Mouse (Mus musculus) CH12.LX (cell line): ENCODE data around the gene Jph2. TPM values are rescaled to one million over a fixed set of nuclear protein-coding genes. Genes with fewer than 3 reads are reported as not detected.

Source experiments
- DNase-seq: peaks from one replicate; pipeline ENCODE4 v3.0.0-alpha.2; 2013; ENCODE audit errors: extremely low read depth
- H3K27ac ChIP-seq: 2 replicates; pipeline ENCODE4 v1.5.1; 2012; ENCODE audit warnings: low read depth, mild to moderate bottlenecking, control low read depth, moderate library complexity; ENCODE audit not compliant: insufficient read depth
- H3K27me3 ChIP-seq: replicated peaks from 2 replicates; pipeline ENCODE3; 2012; ENCODE audit warnings: inconsistent platforms
- H3K36me3 ChIP-seq, 2 experiments: replicated peaks in 1 of 2; 2 replicates each; pipeline versions ENCODE3 to v1.6.1; 2012; ENCODE audit warnings: inconsistent platforms in 1 of 2, low read length in 1 of 2, mild to moderate bottlenecking in 1 of 2, mixed read lengths in 1 of 2, moderate library complexity in 1 of 2; ENCODE audit not compliant: control insufficient read depth in 1 of 2, insufficient read depth in 1 of 2
- H3K4me1 ChIP-seq, 2 experiments: 2 replicates each; pipeline ENCODE4 v1.6.1; 2012; ENCODE audit warnings: inconsistent platforms in 1 of 2, moderate library complexity in 1 of 2; ENCODE audit not compliant: insufficient read depth in 2 of 2, control insufficient read depth in 1 of 2
- H3K4me2 ChIP-seq: 2 replicates; pipeline ENCODE4 v1.6.1; 2012; ENCODE audit warnings: low read depth, mild to moderate bottlenecking, control low read depth; ENCODE audit not compliant: poor library complexity, insufficient read depth, severe bottlenecking
- H3K4me3 ChIP-seq, 3 experiments: fragments of 150-350 bp in 1 of 3; sonication (generic) in 1 of 3; replicated peaks in 1 of 3; 2 replicates each; pipeline versions ENCODE3 to v1.5.1; 2011 to 2012; ENCODE audit warnings: low read depth in 2 of 3, low read length in 2 of 3, mild to moderate bottlenecking in 2 of 3, moderate library complexity in 2 of 3, control low read depth in 1 of 3, improper control_type of control experiment in 1 of 3, inconsistent platforms in 1 of 3, mixed read lengths in 1 of 3; ENCODE audit not compliant: poor library complexity in 1 of 3
- H3K79me2 ChIP-seq: replicated peaks from 2 replicates; pipeline ENCODE4 v1.6.1; 2012; ENCODE audit warnings: mild to moderate bottlenecking, moderate library complexity; ENCODE audit not compliant: control insufficient read depth, poor library complexity, insufficient read depth, severe bottlenecking; ENCODE audit errors: extremely low read depth
- H3K9ac ChIP-seq: 2 replicates; pipeline ENCODE4 v1.6.1; 2012; ENCODE audit warnings: low read depth, mild to moderate bottlenecking, control low read depth, moderate library complexity; ENCODE audit not compliant: insufficient read depth
- H3K9me3 ChIP-seq: replicated peaks from 2 replicates; pipeline ENCODE3; 2012; ENCODE audit warnings: low read length, inconsistent platforms, mixed read lengths
- BHLHE40 ChIP-seq: IDR thresholded peaks from 2 replicates; pipeline ENCODE4 v1.6.1; 2011; ENCODE audit warnings: mild to moderate bottlenecking, low read depth, low read length, improper control_type of control experiment
- CTCF ChIP-seq, 2 experiments: IDR thresholded peaks in 1 of 2; conservative IDR thresholded peaks in 1 of 2; 2 replicates each; pipeline ENCODE4 v1.5.1; 2011 to 2012; ENCODE audit warnings: low read depth in 2 of 2, low read length in 2 of 2, improper control_type of control experiment in 1 of 2, inconsistent platforms in 1 of 2, mild to moderate bottlenecking in 1 of 2, moderate library complexity in 1 of 2
- ELF1 ChIP-seq: IDR thresholded peaks from 2 replicates; pipeline ENCODE4 v1.6.1; 2014; ENCODE audit warnings: low read depth, mild to moderate bottlenecking, inconsistent platforms, low read length, improper control_type of control experiment
- ETS1 ChIP-seq: conservative IDR thresholded peaks from 2 replicates; pipeline ENCODE4 v1.6.1; 2012; ENCODE audit warnings: low read depth, mild to moderate bottlenecking, inconsistent platforms, low read length, improper control_type of control experiment, moderate library complexity
- GABPA ChIP-seq: IDR thresholded peaks from 2 replicates; pipeline ENCODE4 v1.6.1; 2012; ENCODE audit warnings: low read depth, low read length, improper control_type of control experiment, inconsistent platforms; ENCODE audit not compliant: insufficient replicate concordance
- HCFC1 ChIP-seq: IDR thresholded peaks from 2 replicates; pipeline ENCODE4 v1.6.1; 2012; ENCODE audit warnings: low read depth, mild to moderate bottlenecking, inconsistent platforms, low read length, improper control_type of control experiment
- IRF4 ChIP-seq: IDR thresholded peaks from 2 replicates; pipeline ENCODE4 v1.6.1; 2014; ENCODE audit warnings: low read depth, mild to moderate bottlenecking, inconsistent platforms, low read length, improper control_type of control experiment
- JUN ChIP-seq: IDR thresholded peaks from 2 replicates; pipeline ENCODE4 v1.6.1; 2011; ENCODE audit warnings: low read depth, mild to moderate bottlenecking, low read length, improper control_type of control experiment, moderate library complexity; ENCODE audit not compliant: insufficient read depth
- KAT2A ChIP-seq: IDR thresholded peaks from 2 replicates; pipeline ENCODE4 v1.6.1; 2012; ENCODE audit warnings: low read length, improper control_type of control experiment, inconsistent platforms; ENCODE audit not compliant: insufficient replicate concordance
- MAFK ChIP-seq: IDR thresholded peaks from 2 replicates; pipeline ENCODE4 v1.6.1; 2011; ENCODE audit warnings: low read length, improper control_type of control experiment; ENCODE audit not compliant: insufficient replicate concordance
- MAX ChIP-seq: IDR thresholded peaks from 2 replicates; pipeline ENCODE4 v1.6.1; 2011; ENCODE audit warnings: low read length, improper control_type of control experiment
- MAZ ChIP-seq: IDR thresholded peaks from 2 replicates; pipeline ENCODE4 v1.6.1; 2012; ENCODE audit warnings: low read depth, mild to moderate bottlenecking, inconsistent platforms, low read length, improper control_type of control experiment, moderate library complexity
- MXI1 ChIP-seq: IDR thresholded peaks from 2 replicates; pipeline ENCODE4 v1.6.1; 2011; ENCODE audit warnings: mild to moderate bottlenecking, low read depth, low read length, improper control_type of control experiment
- NELFE ChIP-seq: IDR thresholded peaks from 2 replicates; pipeline ENCODE4 v1.6.1; 2011; ENCODE audit warnings: low read depth, low read length, improper control_type of control experiment
- POLR2A ChIP-seq: IDR thresholded peaks from 2 replicates; pipeline ENCODE4 v1.6.1; 2011; ENCODE audit warnings: low read depth, mild to moderate bottlenecking, improper control_type of control experiment, low read length
- POLR2AphosphoS2 ChIP-seq: IDR thresholded peaks from 2 replicates; pipeline ENCODE4 v1.6.1; 2011; ENCODE audit warnings: low read depth, low read length, improper control_type of control experiment
- SMC3 ChIP-seq: IDR thresholded peaks from 2 replicates; pipeline ENCODE4 v1.6.1; 2011; ENCODE audit warnings: low read depth, low read length, improper control_type of control experiment
- TCF12 ChIP-seq: IDR thresholded peaks from 2 replicates; pipeline ENCODE4 v1.6.1; 2014; ENCODE audit warnings: low read depth, mild to moderate bottlenecking, inconsistent platforms, low read length, improper control_type of control experiment
- USF1 ChIP-seq: IDR thresholded peaks from 2 replicates; pipeline ENCODE4 v1.6.1; 2014; ENCODE audit warnings: low read depth, mild to moderate bottlenecking, inconsistent platforms, low read length, improper control_type of control experiment
- USF2 ChIP-seq: conservative IDR thresholded peaks from 2 replicates; pipeline ENCODE4 v1.6.1; 2011; ENCODE audit warnings: low read depth, low read length, improper control_type of control experiment
- ZC3H11A ChIP-seq: IDR thresholded peaks from 2 replicates; pipeline ENCODE4 v1.6.1; 2012; ENCODE audit warnings: low read depth, mild to moderate bottlenecking, inconsistent platforms, low read length, improper control_type of control experiment
- ZMIZ1 ChIP-seq: IDR thresholded peaks from 2 replicates; pipeline ENCODE4 v1.6.1; 2012; ENCODE audit warnings: low read depth, mild to moderate bottlenecking, inconsistent platforms, low read length, improper control_type of control experiment
- ZNF384 ChIP-seq: IDR thresholded peaks from 2 replicates; pipeline ENCODE4 v1.6.1; 2012; ENCODE audit warnings: low read depth, low read length, improper control_type of control experiment, inconsistent platforms
- dilution Hi-C: fragments of 300-500 bp; cut with MboI; formaldehyde crosslinking; loops from 2 replicates; pipeline ENCODE4 v1.14.3; 2020; ENCODE audit warnings: low sequenced_read_pairs; ENCODE audit not compliant: extremely low pct_unique_long_range_greater_than_20kb, extremely low pct_ligation_motif_present
- in situ Hi-C: fragments of 300-500 bp; cut with MboI; formaldehyde crosslinking; loops from 3 replicates; pipeline ENCODE4 v1.14.3; 2019; ENCODE audit warnings: low sequenced_read_pairs, low pct_ligation_motif_present, low pct_unique_long_range_greater_than_20kb, mixed read lengths
- polyA plus RNA-seq: library from polyadenylated mRNA; unstranded; fragments of >175 nt; gene quantifications from 2 replicates; pipeline ENCODE4 v1.2.1, GENCODE M21; 2012; ENCODE audit warnings: low read depth; ENCODE audit not compliant: insufficient read length
- total RNA-seq, 2 experiments: library from RNA; depleted of rRNA; stranded (reverse); fragments of 300-350 nt in 1 of 2; fragments of >200 nt in 1 of 2; gene quantifications; 2 replicates each; pipeline ENCODE4 v1.2.3; 2012 to 2014

Gene Jph2
- total and polyA plus RNA-seq, 3 experiments = not detected

GRCm38 (mm10) chr2:163359253-163359652, 38.5 kb downstream of the Jph2 start:
- dilution Hi-C loops (no loop called here), in situ Hi-C loops (no loop called here)
- DNase-seq = no peak
- H3K4me2 ChIP-seq = no peak overlapping the region
- H3K4me1 ChIP-seq = peaks cover 0 to 3% of the 10 kb centered on the region in 2 experiments; a peak in 1 of 4 replicates
- no peaks in the 10 kb centered on the region for H3K9me3 ChIP-seq
- TF ChIP-seq ELF1 = no peak
- no peak for TF ChIP-seq GABPA
- no peak for TF ChIP-seq JUN
- no peak for TF ChIP-seq POLR2AphosphoS2
- no peak overlapping the region for H3K27ac ChIP-seq
- no peaks in the 10 kb centered on the region for H3K79me2 ChIP-seq
- no peaks in the 10 kb centered on the region for H3K36me3 ChIP-seq
- no peak overlapping the region for H3K9ac ChIP-seq
- H3K4me3 ChIP-seq = no peak overlapping the region
- peaks cover 82% of the 10 kb centered on the region for H3K27me3 ChIP-seq

GRCm38 (mm10) chr2:163358662-163359061, 39.1 kb downstream of the Jph2 start:
- Histone ChIP-seq H3K4me3 (no peak overlapping the region), H3K4me1 (peaks cover 0 to 3% of the 10 kb centered on the region in 2 experiments; a peak in 1 of 4 replicates)
- TF ChIP-seq TCF12 (no peak), SMC3 (no peak), ETS1 (no peak), JUN (no peak), ZNF384 (no peak), IRF4 (no peak)
- TF ChIP-seq, all 38 proteins: peak for 0

GRCm38 (mm10) chr2:163356113-163356840, 41.5 kb downstream of the Jph2 start:
- no peak overlapping the region for H3K4me3 ChIP-seq
- no peaks in the 10 kb centered on the region for H3K79me2 ChIP-seq
- peaks cover 0 to 3% of the 10 kb centered on the region in 2 experiments; a peak in 1 of 4 replicates for H3K4me1 ChIP-seq
- no peaks in the 10 kb centered on the region for H3K36me3 ChIP-seq
- dilution Hi-C loops = no loop called here
- in situ Hi-C loops = no loop called here
- H3K4me2 ChIP-seq = no peak overlapping the region
- H3K9ac ChIP-seq = no peak overlapping the region
- H3K27me3 ChIP-seq = peaks cover 86% of the 10 kb centered on the region
- TF ChIP-seq KAT2A (no peak), SMC3 (no peak), ZC3H11A (no peak), POLR2A (no peak), MAZ (no peak), USF2 (peak; percentile 52), MAFK (no peak), MXI1 (no peak), NELFE (no peak), ELF1 (no peak), BHLHE40 (no peak), HCFC1 (no peak), USF1 (peak; percentile 55), ZMIZ1 (no peak), TCF12 (no peak), POLR2AphosphoS2 (no peak), MAX (peak; percentile 30; the same call in 1 of the 2 replicates), CTCF (conservative IDR thresholded peaks at IDR 0.05 in 1 of 2, IDR thresholded peaks at IDR 0.05 in 1 of 2; ENCODE audit: low read depth in 2 of 2, low read length in 2 of 2) (no peak)
- H3K27ac ChIP-seq = no peak overlapping the region
- no peaks in the 10 kb centered on the region for H3K9me3 ChIP-seq
- DNase-seq = no peak

More at GRCm38 (mm10) chr2:163358662-163359061, 39.1 kb downstream of the Jph2 start:
- H3K36me3 ChIP-seq = no peaks in the 10 kb centered on the region
- no peak overlapping the region for H3K9ac ChIP-seq
- no peaks in the 10 kb centered on the region for H3K79me2 ChIP-seq
- H3K4me2 ChIP-seq = no peak overlapping the region
- no peak overlapping the region for H3K27ac ChIP-seq
- H3K27me3 ChIP-seq = peaks cover 82% of the 10 kb centered on the region
- in situ Hi-C loops = no loop called here
- DNase-seq = no peak
- dilution Hi-C loops = no loop called here
- no peaks in the 10 kb centered on the region for H3K9me3 ChIP-seq
